Mouse (Mus musculus) ovary, postnatal 10 days (tissue): ENCODE results near the gene Atp1b2.

ENCODE experiments used
- DNase-seq: peaks from one replicate; pipeline ENCODE4 v3.0.0; 2022; ENCODE audit warnings: low spot score

Gene Atp1b2

DNA sequence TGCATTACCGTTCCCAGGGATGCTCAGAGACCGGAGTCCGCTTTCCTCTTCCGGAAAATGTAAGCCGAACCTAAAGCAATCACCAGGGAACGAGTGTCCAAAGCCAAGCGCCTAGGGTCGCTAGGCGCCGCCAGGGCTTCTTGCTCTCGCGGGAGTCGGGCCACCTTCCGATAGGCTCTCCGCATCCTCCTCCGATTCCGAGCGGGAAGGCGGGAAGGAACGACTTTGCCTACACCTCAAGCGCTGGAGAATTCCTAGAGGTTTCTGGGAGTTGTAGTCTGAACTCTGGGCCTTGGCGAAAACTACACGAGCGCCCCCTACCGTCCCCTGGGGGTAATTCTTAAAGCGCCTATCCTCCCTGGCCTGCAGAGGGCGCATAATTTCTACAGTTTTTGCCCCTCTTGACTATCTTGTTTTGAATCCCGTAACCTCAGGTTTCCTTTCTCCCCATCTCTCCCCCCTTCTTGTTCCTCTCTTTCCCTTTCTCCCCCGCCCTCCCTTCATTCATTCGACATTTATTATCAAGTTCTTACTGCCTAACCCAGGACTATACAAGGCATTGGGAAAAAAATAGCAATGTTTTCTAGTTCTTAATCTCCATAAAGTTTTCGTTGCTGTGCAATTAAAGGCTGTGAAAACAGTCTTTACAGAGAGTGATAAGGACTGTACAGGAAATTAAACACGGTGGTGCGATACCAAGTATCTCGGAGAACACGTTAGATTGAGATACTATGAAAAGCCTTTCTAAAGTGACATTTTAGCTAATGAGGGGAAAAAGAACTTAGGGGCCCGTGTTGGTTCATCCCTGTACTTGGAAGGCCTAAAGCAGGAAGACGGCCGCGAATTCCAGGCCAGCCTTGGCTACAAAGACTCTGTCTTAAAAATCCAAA is 26.4 kb downstream of the Atp1b2 start:
- DNase-seq: peak; percentile 91

DNA sequence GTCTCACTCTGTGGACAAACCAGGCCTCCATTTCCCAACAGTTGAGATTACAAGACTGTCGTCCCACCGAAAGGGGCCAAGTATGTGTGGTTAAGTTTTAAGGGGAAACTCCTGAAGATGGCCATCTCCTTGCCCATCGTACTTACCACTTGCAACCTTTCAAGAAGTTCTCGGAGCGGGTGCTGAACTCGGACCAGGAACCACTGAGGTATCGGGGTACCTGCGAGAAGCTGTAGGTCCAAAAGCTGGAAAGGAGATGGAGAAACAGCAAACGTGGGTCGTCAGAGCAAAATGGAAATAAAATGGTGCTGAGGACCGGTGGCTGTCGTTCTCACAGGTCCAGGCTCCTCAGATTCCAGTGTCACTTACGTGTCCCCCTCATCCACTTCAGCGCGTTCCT is 27.4 kb downstream of the Atp1b2 start:
- DNase-seq: no peak

DNA sequence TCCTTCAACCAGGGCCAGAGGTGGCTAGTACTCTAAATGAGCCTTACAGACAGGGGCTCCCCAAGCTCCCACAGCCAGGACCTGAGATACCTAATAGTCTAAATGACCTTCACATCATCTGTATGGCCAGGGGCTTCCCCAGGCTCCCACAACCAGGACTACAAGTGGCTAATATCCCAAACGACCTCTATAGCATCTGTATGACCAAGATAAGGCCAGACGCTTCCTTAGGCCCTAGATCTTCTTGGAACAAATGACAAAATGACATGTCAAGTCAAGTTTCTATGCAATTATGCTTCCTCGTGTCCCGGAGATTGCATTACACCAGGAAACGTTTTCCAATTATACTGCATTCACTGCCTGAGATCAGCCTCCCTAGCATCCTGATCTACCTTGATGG is 29.4 kb downstream of the Atp1b2 start:
- no peak for DNase-seq

DNA sequence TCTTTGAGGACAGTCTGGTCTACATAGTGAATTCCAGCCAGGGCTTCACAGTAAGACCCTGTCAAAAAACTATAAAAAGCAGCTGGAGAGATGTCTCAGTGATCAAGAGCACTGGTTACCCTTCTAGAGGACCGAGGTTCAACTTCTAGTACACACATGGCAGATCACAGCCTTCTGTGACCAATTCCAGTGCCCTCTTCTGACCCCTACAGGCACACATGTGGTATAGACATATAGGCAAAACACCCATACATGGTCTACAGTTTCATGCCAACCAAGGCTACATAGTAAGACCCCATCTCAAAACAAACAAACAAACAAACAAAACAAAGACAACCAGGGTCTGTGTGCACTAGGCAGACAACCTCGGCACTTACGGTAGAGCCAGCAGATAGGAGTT is 30.5 kb downstream of the Atp1b2 start:
- no peak for DNase-seq

DNA sequence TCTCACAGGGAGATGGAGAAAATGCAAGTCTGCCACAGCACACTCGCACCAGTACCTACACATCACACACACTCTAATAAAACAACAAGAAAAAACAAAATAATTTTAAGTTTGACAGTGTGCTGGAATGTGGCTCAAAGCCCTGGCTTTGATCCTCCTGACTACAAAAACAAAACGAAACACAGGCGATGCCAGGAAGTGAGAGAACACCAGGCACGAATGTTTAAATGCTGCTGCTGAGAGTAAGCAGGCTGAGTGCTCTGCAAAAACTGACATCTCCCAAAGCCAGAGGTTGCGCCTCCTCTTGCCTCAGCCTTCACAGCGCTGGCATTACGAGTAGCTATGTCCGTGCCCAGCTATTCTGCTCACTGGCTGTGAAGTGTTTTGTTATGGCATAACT is 40.6 kb downstream of the Atp1b2 start:
- no peak for DNase-seq

DNA sequence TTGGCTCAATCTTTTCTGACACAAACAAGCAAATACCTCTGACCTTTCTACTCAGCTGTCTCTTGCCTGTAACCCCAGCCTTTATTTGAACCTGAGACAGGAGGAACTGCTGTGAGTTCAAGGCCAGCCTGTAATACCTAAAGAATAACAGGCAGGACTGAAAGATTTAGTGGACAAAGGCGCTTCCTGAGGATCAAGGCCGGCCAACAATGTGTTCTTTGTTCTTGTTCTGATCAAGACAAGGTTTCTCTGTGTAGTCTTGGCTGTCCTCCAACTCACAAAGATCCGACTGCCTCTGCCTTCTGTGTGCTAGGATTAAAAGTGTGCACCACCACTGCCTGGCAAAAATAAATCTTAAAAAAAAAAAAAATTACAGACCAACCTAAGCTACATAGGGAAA is 41.4 kb downstream of the Atp1b2 start:
- DNase-seq: no peak

DNA sequence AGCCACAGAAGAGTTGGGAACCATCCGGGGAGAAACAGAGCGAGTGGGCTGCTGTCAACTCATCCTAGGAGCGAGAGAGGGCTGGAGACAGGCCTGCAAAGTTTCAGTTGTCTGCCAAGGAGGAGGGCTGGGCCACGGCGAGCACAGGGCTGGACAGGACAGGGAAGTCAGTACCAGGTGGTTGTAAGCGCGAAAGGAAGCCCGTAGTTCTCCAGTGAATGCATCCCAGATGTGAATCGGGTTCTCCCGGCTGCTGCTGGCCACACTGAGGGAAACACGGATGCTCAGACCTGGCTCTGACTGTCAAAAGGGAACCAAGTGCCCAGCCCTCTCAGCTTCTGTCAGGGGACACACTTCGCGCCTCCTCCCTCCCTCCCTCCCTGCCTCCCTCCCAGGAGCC is 42.4 kb downstream of the Atp1b2 start:
- no peak for DNase-seq

DNA sequence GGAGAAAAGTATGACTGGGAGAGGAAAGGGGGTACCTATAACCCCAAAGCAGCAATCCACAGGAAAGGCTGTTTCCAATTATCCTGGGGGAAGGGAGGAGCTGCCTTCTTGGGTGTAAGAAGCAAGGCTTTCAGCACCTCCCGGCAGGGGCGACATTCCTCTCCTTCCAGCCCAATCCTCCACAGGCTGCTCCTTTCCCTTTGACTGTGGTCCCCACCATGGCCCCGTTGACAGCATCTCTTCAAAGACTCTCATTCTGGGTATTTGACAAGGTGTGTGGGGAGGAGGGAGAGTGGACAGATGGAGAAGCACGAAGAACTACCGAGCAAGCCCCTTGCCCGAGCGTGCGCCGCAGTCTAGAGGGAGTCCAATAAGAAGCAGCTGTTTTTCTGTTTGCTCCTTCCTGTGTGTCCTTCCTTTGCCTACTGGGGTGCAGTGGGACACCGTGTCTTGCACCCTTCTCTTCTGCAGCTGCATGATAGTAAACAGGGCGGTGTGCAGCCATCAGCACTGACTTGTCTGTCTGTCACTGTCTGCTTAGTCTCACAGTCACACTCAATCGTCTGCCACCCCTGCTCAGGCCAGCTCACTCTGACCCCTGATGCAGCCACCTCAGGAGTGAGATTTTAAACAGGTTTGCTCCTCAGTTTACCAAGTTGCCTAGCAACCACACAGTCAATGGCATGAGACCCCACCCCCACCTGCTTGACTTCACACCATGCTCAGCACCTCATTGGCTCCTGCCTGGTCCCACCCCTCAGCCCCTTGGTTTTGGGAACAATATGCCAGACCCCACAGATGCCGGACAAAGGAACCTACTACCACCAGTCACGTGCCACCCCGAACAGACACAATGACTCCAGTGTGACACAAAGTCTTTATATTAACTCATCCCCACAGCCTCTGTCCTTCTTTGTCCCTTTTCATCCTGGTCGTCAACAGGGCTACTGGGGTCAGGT is 44.6 kb downstream of the Atp1b2 start:
- DNase-seq: no peak

DNA sequence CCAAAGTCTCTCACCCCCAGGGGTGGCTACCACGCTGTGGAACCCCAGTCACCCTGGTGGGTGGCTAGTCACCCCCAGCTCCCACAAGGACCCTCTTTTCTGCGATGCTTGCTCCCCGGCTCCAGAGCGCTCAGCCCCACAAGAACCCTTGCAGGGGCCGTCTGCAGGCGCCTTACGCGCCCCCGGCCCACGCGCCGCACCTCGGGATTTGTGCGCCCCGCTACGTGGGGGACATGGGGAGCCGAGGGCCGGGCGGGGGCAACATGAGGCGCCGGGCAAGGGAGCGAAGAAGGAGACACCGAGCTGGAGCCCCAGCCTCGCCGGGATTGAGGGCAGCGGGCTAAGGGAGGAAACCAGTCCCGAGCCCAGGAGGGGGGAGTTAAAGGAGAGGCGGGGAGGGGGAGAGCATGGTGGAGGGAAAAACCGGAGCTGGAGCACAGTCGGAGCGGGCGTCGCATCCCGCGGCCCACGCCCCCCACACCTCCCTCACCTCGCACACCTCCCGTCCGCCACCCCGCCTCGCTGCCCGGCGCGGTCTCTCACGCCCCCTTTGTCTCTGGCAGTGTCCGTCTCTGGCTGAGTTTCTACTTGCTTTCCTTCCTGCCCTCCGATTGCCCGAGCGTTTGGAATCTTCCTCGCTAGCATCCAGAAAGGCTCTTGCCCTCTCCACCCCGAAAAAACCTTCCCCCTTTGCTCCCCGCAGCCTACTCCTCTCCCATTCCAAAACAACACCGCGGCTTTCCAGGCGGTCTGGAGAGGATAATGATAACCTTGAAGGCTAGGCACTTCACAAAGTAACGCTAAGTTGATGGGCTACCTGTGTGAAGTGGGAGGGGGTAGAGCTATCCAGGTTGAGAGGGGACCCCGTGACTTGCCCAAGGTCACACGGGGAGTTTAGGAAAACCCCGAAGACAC is 45.6 kb downstream of the Atp1b2 start, which contains the start of gene Efnb3:
Efnb3 (minus strand) TSS at position 355 of the 915 bp plus-strand sequence.
- no peak for DNase-seq

DNA sequence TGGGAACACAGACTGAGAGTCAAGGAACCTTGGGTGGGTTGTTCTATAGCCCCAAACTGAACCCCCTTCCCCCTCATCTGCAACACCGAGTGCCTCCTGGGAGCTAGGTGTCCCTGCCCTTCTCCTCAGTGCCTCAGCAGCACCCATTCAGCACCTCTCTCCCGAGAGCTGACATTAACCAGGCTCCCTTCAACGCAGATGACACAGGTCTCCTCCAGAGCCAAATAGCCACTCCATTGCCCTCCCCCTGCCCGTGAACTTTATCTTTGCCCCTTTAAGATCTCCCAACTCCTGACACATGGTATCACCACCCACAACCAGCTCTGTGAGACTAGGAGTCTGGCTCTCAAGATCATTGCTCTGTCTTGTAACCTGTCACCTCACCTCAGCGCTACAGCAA is 46.6 kb downstream of the Atp1b2 start:
- no peak for DNase-seq

DNA sequence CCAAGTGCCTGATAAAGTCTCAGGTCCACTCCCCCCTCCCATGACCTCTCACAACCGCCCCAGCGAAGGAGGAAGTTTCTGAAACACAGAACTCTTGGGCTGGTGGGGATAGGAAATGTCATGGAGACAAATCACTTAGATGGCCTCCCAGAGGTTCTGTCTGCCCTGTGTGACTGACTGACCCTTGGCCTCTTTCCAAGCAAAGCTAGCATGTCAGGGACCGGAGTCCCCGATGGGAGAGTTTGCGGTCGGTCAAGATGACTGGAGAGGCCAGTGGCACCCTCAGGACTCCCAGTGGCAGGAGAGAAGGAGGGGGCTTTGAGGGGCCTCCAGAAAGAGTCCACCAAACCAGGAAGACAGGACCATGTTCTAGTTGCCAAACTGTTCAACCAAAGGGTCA is 47.0 kb downstream of the Atp1b2 start:
- DNase-seq: no peak

DNA sequence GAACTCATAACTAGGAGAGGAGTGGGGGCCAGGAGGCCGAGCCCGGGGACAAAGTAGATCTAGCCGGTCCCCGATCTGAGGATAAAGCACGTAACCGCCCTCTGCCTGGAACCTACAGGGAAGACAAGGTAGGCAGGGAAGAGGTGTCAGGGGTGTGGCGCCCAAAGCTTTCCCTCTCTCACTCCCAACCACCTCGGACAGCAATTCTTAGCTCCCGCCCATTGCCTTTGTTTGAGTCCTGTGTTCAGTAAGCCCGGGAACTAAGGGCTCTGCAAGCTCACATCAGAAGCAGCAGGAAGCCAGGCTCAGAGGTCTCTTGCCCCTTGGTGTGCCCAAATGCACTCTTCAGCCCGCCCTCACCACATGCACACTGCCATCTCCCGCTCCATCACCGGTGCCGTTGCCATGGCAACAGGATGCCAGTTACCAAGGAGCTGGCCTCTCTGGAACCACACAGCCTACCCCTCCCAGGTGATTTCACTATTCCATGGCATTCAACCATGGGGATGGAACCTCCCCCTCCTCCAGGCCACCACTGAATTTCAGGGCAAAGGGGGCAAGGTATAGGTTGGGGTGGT is 48.3 kb downstream of the Atp1b2 start:
- no peak for DNase-seq

DNA sequence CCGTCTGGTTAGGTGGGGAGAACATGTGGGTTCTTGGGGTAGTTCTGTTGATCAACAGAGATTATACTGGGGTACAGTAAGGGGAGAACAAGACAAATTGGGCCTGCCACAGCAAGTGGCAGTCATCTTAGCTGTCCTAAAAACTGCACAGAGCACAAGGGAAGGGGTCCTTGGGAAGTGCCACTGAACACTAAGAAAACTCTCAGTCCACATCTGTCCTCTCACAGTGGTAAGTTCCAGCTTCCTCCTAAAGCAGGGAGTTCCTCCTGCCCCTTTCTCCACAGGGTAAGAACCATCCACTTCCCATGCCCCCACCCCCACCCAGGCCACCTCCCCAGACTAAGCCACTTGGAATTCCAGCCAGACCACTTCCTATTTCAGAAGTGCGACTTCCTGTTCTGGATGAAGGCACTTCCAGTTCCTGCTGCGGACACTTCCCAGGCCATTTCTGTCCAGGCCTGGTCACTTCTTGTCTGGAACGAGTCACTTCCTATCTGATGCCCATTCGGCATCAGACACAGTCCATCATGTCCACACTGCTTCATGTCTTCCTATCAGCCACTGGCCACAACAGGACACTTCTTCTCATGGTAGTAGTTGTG is 51.1 kb downstream of the Atp1b2 start:
- no peak for DNase-seq

DNA sequence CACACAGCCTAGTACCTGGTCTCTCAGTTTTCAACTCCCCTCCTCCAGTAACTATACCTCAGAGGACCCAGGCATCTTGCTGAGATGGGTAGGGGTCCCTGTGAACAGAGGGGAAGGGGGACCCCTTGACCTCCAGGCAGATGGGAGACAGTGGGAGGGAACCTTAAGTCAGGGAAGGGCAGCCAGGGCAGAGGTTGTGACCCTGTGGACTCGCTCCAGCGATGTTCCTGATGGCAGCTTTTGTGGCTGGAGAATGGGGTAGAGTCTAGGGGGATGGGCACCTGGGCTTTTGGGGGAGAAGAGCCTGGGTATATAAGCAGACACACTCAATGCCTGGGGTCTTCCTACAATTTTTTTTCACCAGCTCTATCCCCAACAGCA is 52.4 kb downstream of the Atp1b2 start:
- no peak for DNase-seq

DNA sequence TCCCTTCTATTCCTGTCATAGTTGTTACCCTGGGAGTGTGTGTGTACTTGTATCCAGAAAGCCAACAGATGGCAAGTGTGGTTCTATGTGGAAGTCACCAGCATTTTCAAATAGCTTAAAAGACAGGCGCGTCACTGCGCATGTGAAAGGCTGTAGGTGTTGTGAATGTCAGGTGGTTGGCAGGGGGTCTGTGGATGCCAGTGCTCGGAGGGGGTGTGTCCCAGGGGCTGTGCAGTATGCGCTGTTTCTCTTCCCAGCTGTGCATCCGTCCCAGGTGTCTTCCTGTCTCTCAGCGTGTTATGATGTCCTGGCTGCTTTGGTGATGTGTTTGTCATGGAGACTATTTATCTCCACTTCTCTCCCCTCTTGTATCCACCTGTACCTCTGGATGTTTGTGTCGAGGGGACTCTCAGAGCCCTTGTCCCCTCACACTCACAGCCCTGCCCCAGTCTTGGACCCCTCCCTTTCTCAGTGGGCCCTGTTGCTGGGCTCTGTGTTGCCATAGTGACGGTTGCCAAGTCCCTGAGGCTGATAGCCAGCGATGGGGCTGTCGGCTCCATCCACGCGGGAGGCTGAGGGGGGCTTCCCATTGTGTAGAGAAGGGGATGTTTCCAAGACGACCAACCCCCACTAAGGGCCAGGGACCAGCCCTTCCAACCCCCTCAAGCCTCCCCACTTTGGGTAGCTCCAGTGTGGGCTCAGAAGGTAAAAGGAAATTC is 53.0 kb downstream of the Atp1b2 start:
- DNase-seq: no peak

DNA sequence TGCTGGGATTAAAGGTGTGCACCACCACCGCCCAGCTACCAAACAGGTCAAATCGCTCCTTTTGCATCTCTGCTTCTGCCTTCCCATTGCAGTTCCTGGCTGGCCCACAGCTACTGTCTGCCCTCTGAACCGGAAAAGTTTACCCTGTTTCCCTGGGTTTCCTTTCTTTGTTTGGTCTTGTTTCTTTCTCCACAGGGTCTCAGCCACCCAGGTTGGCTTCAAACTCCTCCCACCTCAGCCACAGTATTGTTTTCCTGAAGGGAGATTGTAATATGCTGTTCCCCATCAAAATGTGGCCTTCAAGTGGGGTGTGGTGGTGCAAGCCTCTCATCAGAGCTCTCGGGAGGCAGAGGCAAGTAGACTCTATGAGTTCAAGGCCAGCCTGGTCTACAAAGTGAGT is 54.4 kb downstream of the Atp1b2 start:
- no peak for DNase-seq
